Mouse (Mus musculus) cerebellum, adult 2 months (tissue): ENCODE measurements around the gene Hipk3. TPM values are rescaled to one million over a fixed set of nuclear protein-coding genes. Genes with fewer than 3 reads are reported as not detected.

Source experiments
- DNase-seq, 2 experiments: peaks; one replicate each; pipeline ENCODE4 v3.0.0; 2021
- H3K27ac ChIP-seq: fragments of 200-500 bp; 2 replicates; pipeline ENCODE4 v1.5.1; 2012; ENCODE audit warnings: low read length, control low read depth, inconsistent platforms; ENCODE audit not compliant: insufficient read depth
- H3K27me3 ChIP-seq: fragments of 200-500 bp; 2 replicates; pipeline ENCODE4 v1.6.1; 2012; ENCODE audit warnings: inconsistent platforms, mild to moderate bottlenecking, low read length, moderate library complexity; ENCODE audit not compliant: control insufficient read depth, insufficient read depth
- H3K4me1 ChIP-seq: fragments of 200-500 bp; 2 replicates; pipeline ENCODE4 v1.6.1; 2011; ENCODE audit warnings: low read length; ENCODE audit not compliant: control insufficient read depth, insufficient read depth
- H3K4me3 ChIP-seq: fragments of 200-500 bp; replicated peaks from 2 replicates; pipeline ENCODE3; 2011; ENCODE audit warnings: mild to moderate bottlenecking, low read depth, low read length, control low read depth; ENCODE audit not compliant: insufficient read depth
- CTCF ChIP-seq: fragments of 200-500 bp; IDR thresholded peaks from 2 replicates; pipeline ENCODE4 v1.5.1; 2011; ENCODE audit warnings: low read depth, mild to moderate bottlenecking, control low read depth, low read length, moderate library complexity, borderline replicate concordance; ENCODE audit not compliant: insufficient read depth
- POLR2A ChIP-seq: fragments of 200-500 bp; IDR thresholded peaks from 2 replicates; pipeline ENCODE4 v1.6.1; 2011; ENCODE audit warnings: low read length, control low read depth, borderline replicate concordance; ENCODE audit not compliant: insufficient read depth
- WGBS: fragments of 180-500 bp; shearing (Covaris S2); methylation state at CpG from one replicate; pipeline ENCODE4 v1.1.7; 2018; 5-methylcytosine and 5-hydroxymethylcytosine counted together
- polyA plus RNA-seq: library from polyadenylated mRNA; depleted of rRNA; stranded (reverse); fragments of >200 nt; gene quantifications from 2 replicates; pipeline ENCODE4 v1.2.3, GENCODE M21; 2012

The Hipk3 gene
- polyA plus RNA-seq, 1 experiment, result 39.5 TPM

DNA sequence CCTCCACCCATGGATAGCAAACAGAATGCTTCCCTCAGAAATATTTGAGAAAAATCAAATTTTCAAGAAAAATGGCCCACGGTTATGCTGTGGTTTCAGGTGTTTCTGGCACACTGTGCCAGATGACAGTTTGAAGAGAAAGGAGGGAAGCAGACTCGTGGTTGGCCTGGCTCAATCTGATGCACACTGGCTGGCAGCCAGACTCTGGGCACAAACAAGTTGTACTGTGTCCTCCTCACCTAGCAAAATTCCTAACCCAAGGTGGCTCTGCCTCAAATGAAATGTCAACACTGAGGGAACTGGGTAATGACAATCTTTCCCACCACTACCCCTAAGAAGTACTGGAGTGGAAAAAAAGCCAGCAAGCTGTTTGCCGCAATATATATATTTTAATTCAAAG lies 68.1 kb downstream of the Hipk3 start:
- peaks cover 5% of the 10 kb centered on the region for H3K4me1 ChIP-seq
- TF ChIP-seq CTCF, result no peak
- TF ChIP-seq POLR2A, result no peak
- no peak overlapping the region for H3K4me3 ChIP-seq
- 43% methylated on average over 3 of the region's 3 CpGs for WGBS
- DNase-seq, result peak; percentile 43 to 45
- no peaks in the 10 kb centered on the region; the same call in 1 of the 2 replicates for H3K27me3 ChIP-seq
- H3K27ac ChIP-seq, result no peak overlapping the region

DNA sequence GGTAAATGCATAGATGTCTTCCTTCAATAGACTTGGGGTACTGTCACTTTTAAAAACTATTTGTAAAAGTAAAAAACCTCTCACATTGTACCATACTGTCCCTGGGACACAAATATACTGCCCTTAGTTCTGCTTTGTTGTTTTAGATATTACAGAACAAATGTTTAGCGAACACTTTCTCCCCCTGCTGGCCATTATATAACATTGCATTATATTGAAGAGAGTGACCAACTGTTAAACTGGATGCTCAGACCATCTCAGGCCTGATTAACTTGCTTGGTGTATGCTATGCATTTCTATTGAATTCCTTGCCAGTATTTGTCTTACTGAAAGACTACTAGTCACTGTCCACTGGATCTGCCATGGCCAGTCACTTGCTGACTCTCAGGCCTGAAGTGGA lies 72.0 kb downstream of the Hipk3 start:
- peak in 1 of 2 experiments; percentile 52 for DNase-seq
- Histone ChIP-seq H3K27ac (no peak overlapping the region), H3K4me3 (no peak overlapping the region), H3K27me3 (no peaks in the 10 kb centered on the region), H3K4me1 (peaks cover 2% of the 10 kb centered on the region; the same call in 1 of the 2 replicates)
- WGBS, result 4% methylated on average over 1 of the region's 1 CpGs
- TF ChIP-seq CTCF, result peak; percentile 34; the same call in 1 of the 2 replicates
- TF ChIP-seq POLR2A, result no peak

DNA sequence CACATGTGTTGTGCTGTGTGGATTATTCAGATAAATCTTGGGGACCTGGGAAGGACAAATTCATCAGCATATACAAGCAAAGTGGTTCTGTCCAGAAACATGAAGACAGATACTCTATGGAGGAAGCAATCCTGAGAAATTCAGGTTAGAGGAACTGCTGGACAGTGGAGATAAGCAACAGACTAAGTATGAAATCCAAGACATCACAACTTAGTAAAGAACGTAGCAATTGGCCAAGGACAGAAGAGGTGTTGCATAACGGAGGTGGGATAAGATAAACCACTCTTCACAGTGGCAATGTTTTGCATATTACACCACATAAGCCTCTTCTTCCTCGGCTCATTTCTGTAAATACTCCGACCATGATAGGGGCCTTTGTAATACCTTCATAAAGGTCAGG lies 73.4 kb downstream of the Hipk3 start:
- 94% methylated on average over 4 of the region's 4 CpGs for WGBS
- H3K27me3 ChIP-seq, result no peaks in the 10 kb centered on the region
- H3K4me1 ChIP-seq, result 0 out of 2 replicates have a peak, but pooled peaks cover 2% of the 10 kb centered on the region

DNA sequence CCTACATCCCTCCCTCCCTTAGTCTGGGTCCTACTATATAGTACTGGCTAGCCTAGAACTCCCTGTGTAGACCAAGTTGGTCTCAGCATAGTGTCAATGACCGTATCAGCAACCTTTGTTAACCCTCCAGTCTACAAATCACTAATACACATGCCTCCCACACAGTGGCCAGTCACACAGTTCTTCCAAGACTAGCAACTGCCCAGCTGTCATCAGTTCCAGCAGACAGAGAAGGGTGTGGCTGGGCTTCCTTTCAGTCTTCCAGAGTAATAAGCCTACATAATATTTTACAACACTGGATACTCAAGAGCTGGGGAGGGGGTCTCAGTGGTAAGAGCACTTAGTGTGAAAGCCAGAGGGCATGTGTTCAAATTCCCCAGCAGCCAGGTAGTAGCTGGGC lies 74.2 kb downstream of the Hipk3 start:
- Histone ChIP-seq H3K4me1 (0 out of 2 replicates have a peak, but pooled peaks cover 2% of the 10 kb centered on the region), H3K4me3 (no peak overlapping the region), H3K27ac (no peak overlapping the region), H3K27me3 (no peaks in the 10 kb centered on the region)
- DNase-seq, result no peak
- WGBS, result 95% methylated on average over 1 of the region's 1 CpGs
- TF ChIP-seq POLR2A, result no peak
- TF ChIP-seq CTCF, result no peak

More for the DNA sequence above, 73.4 kb downstream of the Hipk3 start:
- Histone ChIP-seq H3K27ac (no peak overlapping the region), H3K4me3 (no peak overlapping the region)
- DNase-seq, result no peak
- no peak for TF ChIP-seq POLR2A
- no peak for TF ChIP-seq CTCF

DNA sequence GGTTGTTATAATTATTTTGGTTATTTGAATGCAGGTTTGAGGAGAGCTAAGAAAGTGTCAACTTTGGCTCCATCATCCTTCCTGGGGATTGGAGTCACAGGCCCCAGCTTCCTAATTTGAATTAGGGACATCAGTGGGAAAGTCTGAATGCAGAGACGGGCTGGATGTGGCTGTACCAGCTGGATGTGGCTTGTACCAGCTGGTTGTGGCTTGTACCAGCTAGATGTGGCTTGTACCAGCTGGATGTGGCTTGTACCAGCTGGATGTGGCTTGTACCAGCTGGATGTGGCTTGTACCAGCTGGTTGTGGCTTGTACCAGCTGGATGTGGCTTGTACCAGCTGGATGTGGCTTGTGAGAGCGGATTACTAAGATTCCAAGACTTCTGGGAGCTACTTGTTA lies 74.8 kb downstream of the Hipk3 start:
- Histone ChIP-seq H3K27ac (no peak overlapping the region), H3K4me1 (0 out of 2 replicates have a peak, but pooled peaks cover 2% of the 10 kb centered on the region), H3K27me3 (no peaks in the 10 kb centered on the region), H3K4me3 (no peak overlapping the region)
- no peak for DNase-seq
- TF ChIP-seq POLR2A (no peak), CTCF (no peak)
- 95% methylated on average over 2 of the region's 2 CpGs for WGBS

DNA sequence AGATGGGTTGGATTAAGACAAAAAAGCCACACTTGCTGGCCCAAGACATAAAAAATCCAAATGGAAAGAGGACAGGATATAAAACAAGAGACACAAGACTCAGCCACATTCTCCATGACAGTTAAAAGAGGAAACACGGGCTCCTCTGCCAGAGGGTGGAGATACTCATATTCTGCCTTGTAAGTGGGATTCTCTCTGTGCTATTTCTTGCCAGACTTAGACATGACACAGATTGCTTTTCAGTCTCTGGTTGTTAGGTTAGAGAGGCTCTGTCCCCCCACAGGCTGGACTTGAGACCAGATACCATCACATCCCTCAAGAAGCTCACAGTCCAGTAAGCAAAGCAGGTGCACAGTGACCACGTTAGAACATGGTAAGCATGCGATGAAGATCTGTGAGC lies 81.2 kb downstream of the Hipk3 start:
- H3K27ac ChIP-seq, result no peak overlapping the region
- 81% methylated on average over 3 of the region's 3 CpGs for WGBS
- no peaks in the 10 kb centered on the region for H3K27me3 ChIP-seq
- TF ChIP-seq POLR2A, result no peak
- TF ChIP-seq CTCF, result no peak
- no peak overlapping the region for H3K4me3 ChIP-seq
- no peak for DNase-seq
- no peaks in the 10 kb centered on the region for H3K4me1 ChIP-seq

DNA sequence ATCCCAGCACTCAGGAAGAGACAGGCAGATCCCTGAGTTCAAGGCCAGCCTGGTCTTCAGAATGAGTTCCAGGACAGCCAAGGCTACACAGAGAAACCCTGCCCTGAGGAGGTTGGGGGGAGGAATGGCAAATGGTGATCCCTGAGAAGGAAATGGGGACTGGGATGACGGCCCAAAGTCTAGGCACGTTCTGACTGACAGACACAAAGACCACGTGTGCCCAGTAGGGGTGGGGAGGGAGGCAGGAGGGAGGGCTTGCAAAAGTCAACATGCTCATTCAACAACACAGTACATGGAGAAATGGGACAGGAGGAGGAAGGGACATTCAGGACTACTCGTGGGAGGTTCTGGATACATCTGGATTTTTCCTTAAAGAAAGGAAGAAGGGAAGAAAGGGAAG lies 81.8 kb downstream of the Hipk3 start:
- no peak for DNase-seq
- TF ChIP-seq CTCF, result no peak
- no peak for TF ChIP-seq POLR2A
- WGBS, result 61% methylated on average over 4 of the region's 4 CpGs
- H3K27me3 ChIP-seq, result no peaks in the 10 kb centered on the region
- no peak overlapping the region for H3K27ac ChIP-seq
- H3K4me3 ChIP-seq, result no peak overlapping the region
- peaks cover under 1% of the 10 kb centered on the region; the same call in 1 of the 2 replicates for H3K4me1 ChIP-seq

DNA sequence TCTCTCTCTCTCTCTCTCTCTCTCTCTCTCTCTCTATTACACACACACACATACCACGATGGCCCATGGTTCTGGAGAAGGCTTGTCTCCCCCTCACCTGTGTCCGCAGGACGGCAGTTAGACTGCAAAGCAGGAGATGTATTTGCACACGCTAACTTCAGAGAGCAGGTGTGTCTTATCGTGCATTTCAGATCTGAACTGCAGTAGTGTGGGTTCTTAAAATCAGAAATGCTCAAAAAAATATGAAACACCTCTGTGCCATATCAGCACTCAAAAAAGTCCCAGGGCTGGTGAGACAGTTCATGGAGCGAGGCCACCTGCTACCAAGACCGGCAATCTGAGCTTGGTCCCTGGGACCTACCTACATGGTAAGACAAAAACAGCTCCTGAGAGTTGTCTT lies 82.4 kb downstream of the Hipk3 start:
- WGBS, result 90% methylated on average over 7 of the region's 7 CpGs
- no peak for DNase-seq
- peaks cover 7% of the 10 kb centered on the region; the same call in 1 of the 2 replicates for H3K4me1 ChIP-seq
- no peak overlapping the region for H3K4me3 ChIP-seq
- no peak for TF ChIP-seq POLR2A
- no peak for TF ChIP-seq CTCF
- no peaks in the 10 kb centered on the region for H3K27me3 ChIP-seq
- H3K27ac ChIP-seq, result no peak overlapping the region
